Mouse (Mus musculus): ENCODE measurements at regions not wholly inside any gene's neighbourhood (a gene's known extent, or its start where the extent isn't known, plus 50 kb on each side); places are given as distances from the start of the nearest gene placed in this dataset.

DNA sequence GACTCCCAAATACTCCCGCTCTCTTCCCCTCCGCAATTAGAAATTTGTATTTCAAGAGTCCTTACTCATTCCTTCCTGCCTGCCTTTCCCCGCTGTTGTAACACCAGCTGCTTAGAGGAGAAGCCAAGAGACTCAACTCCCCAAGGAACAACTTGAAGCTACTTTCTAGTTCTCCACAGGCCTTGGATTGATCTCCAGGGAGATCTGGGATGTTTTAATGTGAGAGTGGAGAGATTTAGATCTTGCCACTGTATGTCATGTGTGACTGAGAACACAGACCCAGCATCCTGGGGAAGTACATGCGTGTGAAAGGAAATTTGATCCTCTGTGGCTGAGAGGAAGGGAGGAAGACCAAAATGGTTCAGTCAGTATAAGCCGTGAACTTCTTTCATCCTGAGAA lies 335.4 kb downstream of the Ets1 start:
- peak overlapping the region; percentile 58 for H3K27ac ChIP-seq (ENCODE audit: low read depth)
- peaks cover 5% of the 10 kb centered on the region; the same call in 1 of the 2 replicates for H3K4me1 ChIP-seq (ENCODE audit: control insufficient read depth, insufficient read depth)
- TF ChIP-seq CTCF (IDR thresholded peaks at IDR 0.05; ENCODE audit: low read depth) (no peak), EP300 (IDR thresholded peaks at IDR 0.05; ENCODE audit: low read depth) (no peak)
- H3K9me3 ChIP-seq (replicated peaks; ENCODE audit: control insufficient read depth, low read length): no peaks in the 10 kb centered on the region
- no peaks in the 10 kb centered on the region for H3K27me3 ChIP-seq (ENCODE audit: control insufficient read depth, insufficient read depth, low read length)
- DNase-seq (ENCODE audit: low spot score): no peak
- H3K4me3 ChIP-seq (ENCODE audit: low read depth, low read length): no peak overlapping the region
- H3K4me2 ChIP-seq (ENCODE audit: low read depth, low read length): no peak overlapping the region
- no peak for ATAC-seq (ENCODE audit: insufficient read depth, low read depth)
- 77% methylated on average over 5 of the region's 5 CpGs for WGBS
- H3K36me3 ChIP-seq (replicated peaks; ENCODE audit: control insufficient read depth, insufficient read depth, low read length): no peaks in the 10 kb centered on the region
- no peak overlapping the region for H3K9ac ChIP-seq (replicated peaks; ENCODE audit: low read depth, low read length)

DNA sequence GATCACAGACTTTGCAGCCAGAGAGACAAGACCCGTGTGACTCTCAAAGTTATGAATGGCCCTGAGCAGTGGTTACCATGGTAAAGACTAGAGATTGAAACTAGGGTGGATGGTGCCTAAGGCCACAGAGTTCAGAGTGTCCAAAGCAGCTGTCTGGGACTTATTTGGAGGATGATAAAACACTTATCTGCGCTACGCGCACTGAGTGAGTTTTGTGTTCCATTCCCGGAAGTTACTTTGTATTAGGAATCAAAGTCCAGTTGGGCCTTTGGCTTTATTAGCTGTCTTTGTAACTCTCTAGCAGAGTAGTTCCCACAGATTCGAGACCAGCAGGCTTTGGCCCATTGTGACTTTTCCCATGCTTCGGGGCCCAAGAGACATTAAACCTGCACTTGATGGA lies 335.9 kb downstream of the Ets1 start:
- H3K4me1 ChIP-seq (ENCODE audit: control insufficient read depth, insufficient read depth): peaks cover 5% of the 10 kb centered on the region; the same call in 1 of the 2 replicates
- no peak overlapping the region for H3K9ac ChIP-seq (replicated peaks; ENCODE audit: low read depth, low read length)
- no peak for DNase-seq (ENCODE audit: low spot score)
- H3K4me3 ChIP-seq (ENCODE audit: low read depth, low read length): no peak overlapping the region
- H3K36me3 ChIP-seq (replicated peaks; ENCODE audit: control insufficient read depth, insufficient read depth, low read length): no peaks in the 10 kb centered on the region
- no peaks in the 10 kb centered on the region for H3K9me3 ChIP-seq (replicated peaks; ENCODE audit: control insufficient read depth, low read length)
- no peak overlapping the region for H3K4me2 ChIP-seq (ENCODE audit: low read depth, low read length)
- TF ChIP-seq CTCF (IDR thresholded peaks at IDR 0.05; ENCODE audit: low read depth) (no peak), EP300 (IDR thresholded peaks at IDR 0.05; ENCODE audit: low read depth) (no peak)
- ATAC-seq (ENCODE audit: insufficient read depth, low read depth): no peak
- 72% methylated on average over 7 of the region's 7 CpGs for WGBS
- peak overlapping the region; percentile 58 for H3K27ac ChIP-seq (ENCODE audit: low read depth)
- H3K27me3 ChIP-seq (ENCODE audit: control insufficient read depth, insufficient read depth, low read length): no peaks in the 10 kb centered on the region

DNA sequence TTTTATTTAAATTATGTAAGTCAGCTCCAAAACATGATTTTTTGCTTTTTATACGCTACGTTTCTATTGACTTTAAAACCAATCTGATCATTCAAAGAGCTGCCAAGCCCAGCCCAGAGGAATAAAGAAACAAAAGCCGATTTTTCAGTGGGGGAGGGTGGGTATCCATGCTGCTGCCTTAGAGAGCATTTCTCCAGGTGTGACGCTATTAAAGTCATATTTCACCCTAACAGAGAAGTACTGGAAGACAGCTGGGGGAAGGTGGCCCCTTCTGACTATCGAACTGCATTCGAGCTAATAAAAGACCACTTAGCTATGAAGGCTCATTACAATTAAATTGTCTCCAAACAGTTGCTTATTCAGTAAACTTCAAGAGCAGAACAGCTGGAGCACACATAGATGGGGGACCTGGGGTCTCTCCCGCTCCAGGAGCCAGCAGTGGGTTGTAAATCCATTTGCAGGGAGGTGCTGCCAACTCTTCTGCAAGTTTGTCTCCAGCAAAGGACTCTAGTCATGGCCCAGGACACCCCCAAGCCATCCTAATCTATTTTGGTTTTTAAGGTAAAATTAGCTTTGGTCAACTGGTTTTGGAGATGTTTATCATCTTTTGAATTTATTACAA lies 336.5 kb downstream of the Ets1 start:
- Histone ChIP-seq H3K36me3 (replicated peaks; ENCODE audit: control insufficient read depth, insufficient read depth, low read length) (no peaks in the 10 kb centered on the region), H3K9ac (replicated peaks; ENCODE audit: low read depth, low read length) (no peak overlapping the region), H3K27me3 (ENCODE audit: control insufficient read depth, insufficient read depth, low read length) (no peaks in the 10 kb centered on the region), H3K4me3 (ENCODE audit: low read depth, low read length) (no peak overlapping the region), H3K27ac (ENCODE audit: low read depth) (no peak overlapping the region), H3K4me2 (ENCODE audit: low read depth, low read length) (no peak overlapping the region), H3K9me3 (replicated peaks; ENCODE audit: control insufficient read depth, low read length) (no peaks in the 10 kb centered on the region), H3K4me1 (ENCODE audit: control insufficient read depth, insufficient read depth) (peaks cover 5% of the 10 kb centered on the region; the same call in 1 of the 2 replicates)
- ATAC-seq (ENCODE audit: insufficient read depth, low read depth) (no peak), DNase-seq (ENCODE audit: low spot score) (no peak)
- 80% methylated on average over 7 of the region's 7 CpGs for WGBS
- TF ChIP-seq EP300 (IDR thresholded peaks at IDR 0.05; ENCODE audit: low read depth) (no peak), CTCF (IDR thresholded peaks at IDR 0.05; ENCODE audit: low read depth) (no peak)

DNA sequence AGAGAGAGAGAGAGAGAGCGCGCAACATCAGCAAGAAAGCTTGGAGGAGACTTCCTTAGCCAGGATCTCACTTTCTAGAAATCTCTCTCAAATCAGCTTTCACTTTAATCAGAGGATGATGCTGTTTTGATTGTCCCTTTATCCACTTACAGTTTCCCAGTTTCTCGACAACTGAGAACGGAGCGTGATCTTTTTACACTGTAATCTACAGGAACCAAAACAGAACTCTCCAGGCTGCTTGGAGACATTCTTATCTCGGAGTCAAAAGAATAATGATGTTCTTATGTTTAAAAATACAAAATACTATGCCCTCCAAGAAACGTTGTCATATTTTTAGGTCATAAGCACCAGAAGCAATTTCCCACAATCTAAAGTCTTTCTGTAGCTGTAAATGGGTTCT lies 341.7 kb downstream of the Ets1 start:
- TF ChIP-seq CTCF (IDR thresholded peaks at IDR 0.05; ENCODE audit: low read depth): no peak
- TF ChIP-seq EP300 (IDR thresholded peaks at IDR 0.05; ENCODE audit: low read depth): no peak
- no peaks in the 10 kb centered on the region for H3K4me1 ChIP-seq (ENCODE audit: control insufficient read depth, insufficient read depth)
- no peak overlapping the region for H3K4me2 ChIP-seq (ENCODE audit: low read depth, low read length)
- H3K4me3 ChIP-seq (ENCODE audit: low read depth, low read length): no peak overlapping the region
- H3K9me3 ChIP-seq (replicated peaks; ENCODE audit: control insufficient read depth, low read length): no peaks in the 10 kb centered on the region
- H3K27ac ChIP-seq (ENCODE audit: low read depth): no peak overlapping the region
- DNase-seq (ENCODE audit: low spot score) (no peak), ATAC-seq (ENCODE audit: insufficient read depth, low read depth) (no peak)
- no peaks in the 10 kb centered on the region for H3K27me3 ChIP-seq (ENCODE audit: control insufficient read depth, insufficient read depth, low read length)
- no peaks in the 10 kb centered on the region for H3K36me3 ChIP-seq (replicated peaks; ENCODE audit: control insufficient read depth, insufficient read depth, low read length)
- WGBS: 46% methylated on average over 7 of the region's 7 CpGs
- H3K9ac ChIP-seq (replicated peaks; ENCODE audit: low read depth, low read length): no peak overlapping the region

DNA sequence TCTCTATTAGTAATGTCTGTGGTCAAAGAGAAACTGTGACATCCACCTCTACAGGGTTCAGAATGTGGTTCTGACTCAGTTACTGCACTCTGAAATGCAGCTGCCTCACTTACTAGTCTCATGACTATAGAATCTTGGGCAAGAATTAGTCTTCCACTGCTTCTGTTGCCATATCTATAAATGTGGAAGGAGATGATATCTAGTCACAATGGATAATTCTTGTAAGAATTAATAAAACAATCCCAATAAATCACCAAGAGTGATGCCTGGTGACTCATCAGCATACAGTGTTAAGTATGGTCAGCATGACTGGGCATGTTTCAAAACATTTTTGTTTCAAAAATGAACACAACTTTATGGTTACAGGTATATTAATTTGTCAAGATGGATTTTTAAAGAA lies 344.8 kb downstream of the Ets1 start:
- Histone ChIP-seq H3K4me1 (ENCODE audit: control insufficient read depth, insufficient read depth) (no peaks in the 10 kb centered on the region), H3K36me3 (replicated peaks; ENCODE audit: control insufficient read depth, insufficient read depth, low read length) (no peaks in the 10 kb centered on the region), H3K4me3 (ENCODE audit: low read depth, low read length) (no peak overlapping the region), H3K4me2 (ENCODE audit: low read depth, low read length) (no peak overlapping the region), H3K27ac (ENCODE audit: low read depth) (no peak overlapping the region), H3K27me3 (ENCODE audit: control insufficient read depth, insufficient read depth, low read length) (no peaks in the 10 kb centered on the region), H3K9ac (replicated peaks; ENCODE audit: low read depth, low read length) (no peak overlapping the region), H3K9me3 (replicated peaks; ENCODE audit: control insufficient read depth, low read length) (no peaks in the 10 kb centered on the region)
- DNase-seq (ENCODE audit: low spot score) (no peak), ATAC-seq (ENCODE audit: insufficient read depth, low read depth) (no peak)
- TF ChIP-seq CTCF (IDR thresholded peaks at IDR 0.05; ENCODE audit: low read depth): no peak
- no peak for TF ChIP-seq EP300 (IDR thresholded peaks at IDR 0.05; ENCODE audit: low read depth)

DNA sequence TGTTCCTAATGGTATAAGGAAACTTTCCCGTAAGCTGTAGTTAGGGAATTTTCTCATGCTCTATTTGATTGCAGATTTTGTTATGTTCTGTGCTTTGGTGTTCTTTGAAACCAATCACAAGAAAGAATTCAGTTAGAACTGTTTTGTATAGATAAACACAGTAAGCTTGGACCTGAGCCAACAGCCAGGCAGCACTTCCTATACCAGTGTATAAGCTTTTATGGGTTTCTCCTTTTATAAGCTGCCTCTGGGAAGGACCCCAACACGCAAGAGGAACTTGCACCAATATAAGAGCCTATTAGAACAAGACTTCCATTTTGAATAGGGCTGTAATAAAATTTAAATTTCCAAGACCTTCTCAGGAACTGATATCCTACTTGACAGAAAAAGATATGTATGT lies 347.2 kb downstream of the Ets1 start:
- ATAC-seq (ENCODE audit: insufficient read depth, low read depth) (no peak), DNase-seq (ENCODE audit: low spot score) (no peak)
- Histone ChIP-seq H3K4me2 (ENCODE audit: low read depth, low read length) (no peak overlapping the region), H3K9me3 (replicated peaks; ENCODE audit: control insufficient read depth, low read length) (no peaks in the 10 kb centered on the region), H3K4me1 (ENCODE audit: control insufficient read depth, insufficient read depth) (peaks cover 3% of the 10 kb centered on the region; the same call in 1 of the 2 replicates), H3K36me3 (replicated peaks; ENCODE audit: control insufficient read depth, insufficient read depth, low read length) (no peaks in the 10 kb centered on the region), H3K27ac (ENCODE audit: low read depth) (no peak overlapping the region), H3K27me3 (ENCODE audit: control insufficient read depth, insufficient read depth, low read length) (no peaks in the 10 kb centered on the region), H3K4me3 (ENCODE audit: low read depth, low read length) (no peak overlapping the region), H3K9ac (replicated peaks; ENCODE audit: low read depth, low read length) (no peak overlapping the region)
- TF ChIP-seq EP300 (IDR thresholded peaks at IDR 0.05; ENCODE audit: low read depth) (no peak), CTCF (IDR thresholded peaks at IDR 0.05; ENCODE audit: low read depth) (no peak)
- 66% methylated on average over 2 of the region's 2 CpGs for WGBS
